Mouse (Mus musculus) myocyte (in vitro differentiated cells): ENCODE measurements around the gene Znhit3.

Experiments used
- E2F4 ChIP-seq: IDR thresholded peaks from one replicate; pipeline ENCODE4 v1.6.1; 2011; ENCODE audit warnings: mild to moderate bottlenecking, control low read depth, moderate library complexity; ENCODE audit not compliant: insufficient read depth
- MAX ChIP-seq: IDR thresholded peaks from one replicate; pipeline ENCODE4 v1.6.1; 2011; ENCODE audit warnings: low read depth, mild to moderate bottlenecking, control low read depth
- POLR2A ChIP-seq: IDR thresholded peaks from one replicate; pipeline ENCODE4 v1.6.1; 2011; ENCODE audit warnings: low read depth, mild to moderate bottlenecking, control low read depth, moderate library complexity; ENCODE audit not compliant: insufficient read length
- POLR2AphosphoS2 ChIP-seq: IDR thresholded peaks from one replicate; pipeline ENCODE4 v1.6.1; 2011; ENCODE audit warnings: low read depth, control low read depth; ENCODE audit not compliant: insufficient read length
- TCF12 ChIP-seq: IDR thresholded peaks from one replicate; pipeline ENCODE4 v1.6.1; 2011; ENCODE audit warnings: mild to moderate bottlenecking, control low read depth; ENCODE audit not compliant: poor library complexity, insufficient read depth, severe bottlenecking
- TCF3 ChIP-seq: IDR thresholded peaks from one replicate; pipeline ENCODE4 v1.6.1; 2011; ENCODE audit warnings: low read depth, control low read depth; ENCODE audit not compliant: insufficient read length
- USF1 ChIP-seq: IDR thresholded peaks from one replicate; pipeline ENCODE4 v1.6.1; 2011; ENCODE audit warnings: low read depth, mild to moderate bottlenecking, control low read depth, moderate library complexity

GRCm38 (mm10) chr11:84871548-84872069 lies 44.6 kb downstream of the Znhit3 start:
- no peak for TF ChIP-seq POLR2A
- TF ChIP-seq MAX: no peak
- no peak for TF ChIP-seq POLR2AphosphoS2
- TF ChIP-seq TCF12: no peak
- no peak for TF ChIP-seq TCF3
- no peak for TF ChIP-seq E2F4
- no peak for TF ChIP-seq USF1
